Mouse (Mus musculus): Measurements from ENCODE around the gene Cryz. TPM values are rescaled to one million over a fixed set of nuclear protein-coding genes. Genes with fewer than 3 reads are reported as not detected.

Gene Cryz
- polyA plus RNA-seq, 1 experiment from 2014 or later: 13.6 TPM

DNA sequence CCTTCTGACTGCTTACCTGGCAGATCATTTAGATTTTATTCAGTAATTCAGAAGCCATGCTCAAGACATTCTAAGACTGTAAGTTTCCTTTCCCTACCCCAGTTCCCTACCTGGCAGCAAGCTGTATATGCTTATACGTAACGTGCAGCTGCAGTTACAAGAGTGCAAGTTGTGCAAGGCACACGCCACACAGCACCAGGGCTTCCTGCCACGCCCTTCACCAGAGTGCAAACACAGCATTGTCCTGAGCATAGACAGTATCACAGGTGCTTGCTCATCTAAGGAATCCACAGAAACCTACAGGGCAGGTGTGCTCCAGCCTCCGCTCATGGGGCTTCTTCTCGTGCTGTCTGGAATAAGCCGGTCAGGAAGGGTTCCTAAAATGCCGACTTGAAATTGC lies 18.6 kb upstream of the Cryz start:
- H3K36me3 ChIP-seq: peaks cover 26% of the 10 kb centered on the region
- H3K4me2 ChIP-seq (replicated peaks): no peak overlapping the region
- H3K4me3 ChIP-seq: no peak overlapping the region
- no peak for ATAC-seq (ENCODE audit: low FRiP score, low read depth)
- no peaks in the 10 kb centered on the region for H3K9me3 ChIP-seq
- WGBS: 94% methylated on average over 8 of the region's 8 CpGs
- no peak overlapping the region for H3K9ac ChIP-seq
- no peaks in the 10 kb centered on the region for H3K27me3 ChIP-seq (replicated peaks)
- H3K27ac ChIP-seq: no peak overlapping the region
- H3K4me1 ChIP-seq: no peaks in the 10 kb centered on the region

DNA sequence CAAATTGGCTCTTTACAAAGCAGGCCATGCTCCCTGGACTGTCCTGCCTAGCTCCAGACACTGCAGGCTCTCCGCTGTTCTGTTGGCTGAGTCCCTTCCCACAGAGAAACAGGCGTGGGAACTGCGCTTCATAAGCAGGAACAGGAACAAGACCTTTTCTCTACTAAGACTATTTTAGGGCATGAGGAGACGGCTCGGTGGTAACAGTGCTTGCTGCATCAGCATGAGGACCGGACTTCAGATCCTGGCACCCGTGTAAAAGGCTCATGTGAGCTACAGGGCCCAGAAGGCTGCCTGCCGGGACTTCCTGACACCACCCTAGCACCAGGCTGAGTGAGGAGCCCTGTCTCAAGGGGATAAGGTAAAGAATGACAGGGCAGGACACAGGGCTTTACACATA lies 12.2 kb upstream of the Cryz start:
- H3K9ac ChIP-seq: no peak overlapping the region
- H3K4me2 ChIP-seq (replicated peaks): no peak overlapping the region
- 93% methylated on average over 8 of the region's 8 CpGs for WGBS
- no peaks in the 10 kb centered on the region for H3K27me3 ChIP-seq (replicated peaks)
- no peak overlapping the region for H3K27ac ChIP-seq
- H3K9me3 ChIP-seq: no peaks in the 10 kb centered on the region
- H3K4me3 ChIP-seq: no peak overlapping the region
- ATAC-seq (ENCODE audit: low FRiP score, low read depth): no peak
- peaks cover 40% of the 10 kb centered on the region for H3K36me3 ChIP-seq
- no peaks in the 10 kb centered on the region for H3K4me1 ChIP-seq

DNA sequence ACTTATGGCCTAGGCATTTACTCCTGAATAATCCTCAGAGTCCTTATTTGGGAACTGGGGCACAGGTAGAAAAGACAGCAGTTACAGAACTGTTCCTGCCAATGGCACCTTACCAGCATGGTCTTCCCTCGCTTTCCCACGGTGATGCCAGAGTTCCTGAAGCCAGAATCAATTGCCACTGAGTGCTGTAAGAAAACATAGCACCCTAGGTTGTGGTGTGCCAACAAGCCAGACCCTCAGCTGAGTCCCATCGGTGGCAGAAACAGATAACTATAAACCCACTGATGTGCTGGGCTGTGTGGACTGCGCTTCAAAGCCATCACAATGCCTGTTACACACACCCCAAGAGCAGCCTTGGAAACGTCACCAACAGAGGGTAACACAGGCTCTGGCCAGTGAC lies 5.5 kb upstream of the Cryz start:
- Histone ChIP-seq H3K27me3 (replicated peaks) (no peaks in the 10 kb centered on the region), H3K4me3 (no peak overlapping the region), H3K27ac (no peak overlapping the region), H3K4me2 (replicated peaks) (no peak overlapping the region), H3K9me3 (no peaks in the 10 kb centered on the region), H3K36me3 (peaks cover 61% of the 10 kb centered on the region), H3K4me1 (no peaks in the 10 kb centered on the region), H3K9ac (no peak overlapping the region)
- no peak for ATAC-seq (ENCODE audit: low FRiP score, low read depth)
- WGBS: 89% methylated on average over 5 of the region's 5 CpGs

DNA sequence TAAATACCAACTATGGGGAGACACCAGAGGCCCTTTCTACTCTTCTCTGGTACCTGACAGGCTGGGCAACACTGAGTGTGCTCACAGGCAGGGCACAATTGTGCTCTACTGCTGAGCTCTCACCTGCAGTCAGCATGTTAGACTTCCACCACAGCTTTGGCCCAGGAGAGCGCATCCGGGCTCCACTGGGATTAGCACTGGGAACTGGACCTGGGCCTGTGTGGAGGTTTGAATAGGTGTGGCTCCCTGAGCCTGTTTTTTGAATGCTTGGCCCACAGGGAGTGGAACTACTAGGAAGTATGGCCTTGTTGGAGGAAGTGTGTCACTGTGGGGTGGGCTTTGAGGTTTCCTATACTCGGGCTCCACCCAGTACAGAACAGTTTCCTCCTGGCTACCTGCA lies 4.9 kb upstream of the Cryz start:
- no peaks in the 10 kb centered on the region for H3K9me3 ChIP-seq
- H3K4me3 ChIP-seq: no peak overlapping the region
- no peak for ATAC-seq (ENCODE audit: low FRiP score, low read depth)
- no peak overlapping the region for H3K27ac ChIP-seq
- no peak overlapping the region for H3K4me2 ChIP-seq (replicated peaks)
- no peaks in the 10 kb centered on the region for H3K27me3 ChIP-seq (replicated peaks)
- H3K36me3 ChIP-seq: peaks cover 55% of the 10 kb centered on the region
- H3K9ac ChIP-seq: no peak overlapping the region
- no peaks in the 10 kb centered on the region for H3K4me1 ChIP-seq
- WGBS: 97% methylated on average over 3 of the region's 3 CpGs

DNA sequence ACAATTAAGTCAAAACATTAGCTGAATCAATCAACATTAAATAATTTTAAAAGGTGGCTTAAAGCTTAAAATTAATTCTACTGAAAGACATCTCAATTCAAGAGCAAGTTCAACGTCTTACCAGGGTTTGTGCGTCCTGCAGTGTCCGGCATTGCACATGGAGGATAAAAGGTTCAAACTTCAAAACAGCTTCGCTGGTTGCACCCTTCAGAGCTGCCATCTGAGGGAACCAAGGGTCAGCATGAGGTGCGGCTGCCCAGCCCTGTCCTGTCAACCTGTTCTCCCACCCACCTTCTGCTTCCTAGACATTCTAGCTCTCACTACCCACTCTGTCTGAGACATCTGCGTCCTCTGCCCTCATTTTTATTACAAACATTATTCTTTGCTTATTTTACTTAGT lies 2.9 kb upstream of the Cryz start:
- Histone ChIP-seq H3K9ac (no peak overlapping the region), H3K27ac (no peak overlapping the region), H3K4me3 (no peak overlapping the region), H3K9me3 (no peaks in the 10 kb centered on the region), H3K27me3 (replicated peaks) (no peaks in the 10 kb centered on the region), H3K4me2 (replicated peaks) (no peak overlapping the region), H3K4me1 (peaks cover 3% of the 10 kb centered on the region), H3K36me3 (peaks cover 43% of the 10 kb centered on the region)
- 91% methylated on average over 6 of the region's 6 CpGs for WGBS
- ATAC-seq (ENCODE audit: low FRiP score, low read depth): no peak

DNA sequence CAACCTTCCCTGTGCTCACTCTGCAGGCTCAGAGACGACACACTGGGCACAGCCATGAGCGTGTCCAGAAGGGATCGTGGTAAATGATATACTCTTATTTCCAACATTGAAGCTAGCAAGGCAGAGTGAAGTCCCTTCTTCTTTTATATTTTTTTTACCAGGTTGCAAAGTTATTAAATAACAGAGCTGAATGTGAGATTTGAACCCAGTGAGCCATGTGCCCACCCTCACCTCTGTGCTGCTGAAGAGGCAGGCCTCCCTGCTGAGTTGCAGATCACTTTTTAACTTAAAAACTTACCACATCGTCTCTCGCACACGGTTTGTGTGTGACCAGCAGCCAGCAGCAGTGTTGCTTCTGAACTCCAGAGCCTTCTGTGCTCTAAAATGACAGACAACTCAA lies 2.4 kb upstream of the Cryz start:
- H3K27me3 ChIP-seq (replicated peaks): no peaks in the 10 kb centered on the region
- H3K4me1 ChIP-seq: peaks cover 3% of the 10 kb centered on the region
- no peak overlapping the region for H3K4me3 ChIP-seq
- peaks cover 43% of the 10 kb centered on the region for H3K36me3 ChIP-seq
- no peak overlapping the region for H3K4me2 ChIP-seq (replicated peaks)
- no peak overlapping the region for H3K27ac ChIP-seq
- 93% methylated on average over 6 of the region's 6 CpGs for WGBS
- H3K9me3 ChIP-seq: no peaks in the 10 kb centered on the region
- no peak overlapping the region for H3K9ac ChIP-seq
- no peak for ATAC-seq (ENCODE audit: low FRiP score, low read depth)

DNA sequence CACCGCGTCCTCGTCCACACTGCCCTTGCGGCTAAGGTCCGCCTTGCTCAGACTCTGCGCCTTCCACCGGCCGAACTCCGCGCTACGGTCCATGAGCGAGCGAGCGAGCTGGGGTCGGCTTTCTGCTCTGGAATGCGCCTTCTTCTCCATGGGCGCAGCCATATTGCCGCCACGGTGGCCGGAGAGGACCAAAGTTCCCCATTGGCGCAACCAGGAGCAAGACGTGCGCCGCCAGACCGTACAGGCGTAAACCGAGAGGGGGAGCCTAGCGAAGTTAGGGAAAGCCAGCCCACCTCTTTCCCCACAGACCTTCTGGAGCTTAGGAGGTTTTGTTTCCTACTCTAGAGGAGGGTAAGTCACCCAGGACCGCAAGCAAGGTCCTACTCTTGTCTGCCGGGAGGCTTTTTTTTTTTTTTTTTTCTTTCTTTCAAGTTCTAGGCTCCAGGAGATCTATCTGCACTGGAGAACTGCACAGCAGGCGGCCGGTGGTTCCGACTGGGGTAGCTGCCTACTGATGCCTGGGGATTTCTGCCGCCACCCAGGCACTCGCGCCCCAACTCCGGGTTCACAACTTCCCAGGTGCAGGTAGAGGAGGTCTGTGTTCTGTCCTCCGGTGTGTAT lies 533 bp downstream of the Cryz start, which contains the start of gene Tyw3:
TSS of gene Tyw3 (minus strand) at position 171 of the 621 bp plus-strand sequence.
- Histone ChIP-seq H3K36me3 (peaks cover 18% of the 10 kb centered on the region), H3K9ac (peak within 1 kb of the TSS; percentile 82), H3K27ac (peak within 1 kb of the TSS; percentile 73), H3K4me3 (peak within 1 kb of the TSS; percentile 87), H3K4me2 (replicated peaks) (peak within 1 kb of the TSS; percentile 68), H3K27me3 (replicated peaks) (no peaks in the 10 kb centered on the region), H3K9me3 (no peaks in the 10 kb centered on the region), H3K4me1 (peaks cover 3% of the 10 kb centered on the region)
- peak; percentile 97 for ATAC-seq (ENCODE audit: low FRiP score, low read depth)
- under 1% methylated on average over 38 of the region's 38 CpGs for WGBS

DNA sequence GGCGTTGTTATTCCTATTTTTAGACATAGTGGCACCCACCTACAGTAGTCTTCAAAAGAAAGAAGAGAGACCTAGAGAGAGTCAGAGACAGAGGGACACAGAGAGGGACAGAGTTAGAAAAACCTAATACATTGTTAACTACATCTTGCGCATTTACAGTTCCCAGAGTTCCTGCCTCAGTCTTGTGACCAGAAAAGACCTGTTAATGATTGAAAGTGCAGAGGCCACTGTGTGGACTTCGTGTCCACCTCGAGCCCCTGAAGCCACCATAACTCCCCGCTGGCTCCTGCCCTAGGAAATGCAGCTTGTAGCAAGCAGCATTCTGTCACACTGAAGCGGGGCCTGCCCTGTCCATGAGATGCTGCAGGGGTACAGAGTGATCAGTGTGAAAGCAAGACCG lies 1.1 kb downstream of the Cryz start:
- Histone ChIP-seq H3K4me3 (peak overlapping the region; percentile 87), H3K36me3 (peaks cover 13% of the 10 kb centered on the region), H3K9me3 (no peaks in the 10 kb centered on the region), H3K4me1 (peaks cover 3% of the 10 kb centered on the region), H3K4me2 (replicated peaks) (peak overlapping the region; percentile 68), H3K9ac (peak overlapping the region; percentile 82; the same call in 1 of the 2 replicates), H3K27me3 (replicated peaks) (no peaks in the 10 kb centered on the region), H3K27ac (no peak overlapping the region)
- ATAC-seq (ENCODE audit: low FRiP score, low read depth): no peak
- WGBS: 39% methylated on average over 7 of the region's 7 CpGs

DNA sequence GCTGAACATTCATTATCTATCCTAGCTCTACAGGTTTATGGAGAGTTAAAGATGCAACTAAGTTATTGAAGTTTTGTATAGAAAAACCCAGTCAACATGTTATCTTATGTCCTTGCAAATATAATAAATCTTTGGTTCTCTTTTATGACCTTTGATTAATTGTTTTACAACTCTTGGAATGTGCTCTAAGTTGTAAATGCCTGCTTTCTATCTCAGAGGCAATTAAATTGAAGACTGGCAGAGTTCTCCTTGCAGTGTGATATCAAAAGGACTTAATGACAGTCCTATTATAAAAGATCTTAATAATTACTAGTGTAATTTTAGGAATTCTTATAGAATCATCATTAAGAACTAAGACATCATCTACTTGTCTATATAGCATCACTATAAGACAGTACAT lies 5.6 kb downstream of the Cryz start:
- no peak for ATAC-seq (ENCODE audit: low FRiP score, low read depth)

DNA sequence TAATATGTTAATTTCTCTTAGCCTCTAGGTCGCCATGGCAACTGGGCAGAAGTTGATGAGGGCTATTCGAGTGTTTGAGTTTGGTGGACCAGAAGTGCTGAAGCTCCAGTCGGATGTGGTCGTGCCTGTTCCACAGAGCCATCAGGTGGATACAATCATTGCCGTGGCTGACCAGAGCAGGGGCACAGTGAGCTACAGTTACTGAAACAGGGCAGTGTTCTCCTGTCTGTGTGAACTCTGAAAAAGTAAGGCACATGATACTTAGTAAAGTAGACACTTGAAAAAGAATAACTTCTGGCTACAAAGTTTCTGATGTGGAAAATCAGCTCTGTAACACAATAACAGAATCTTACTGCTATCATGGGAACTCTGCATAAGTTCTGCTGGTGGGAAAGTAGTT lies 8.4 kb downstream of the Cryz start:
- H3K9ac ChIP-seq: no peak overlapping the region
- no peak overlapping the region for H3K4me2 ChIP-seq (replicated peaks)
- no peaks in the 10 kb centered on the region for H3K27me3 ChIP-seq (replicated peaks)
- H3K4me1 ChIP-seq: no peaks in the 10 kb centered on the region
- 72% methylated on average over 5 of the region's 5 CpGs for WGBS
- H3K9me3 ChIP-seq: no peaks in the 10 kb centered on the region
- no peak overlapping the region for H3K4me3 ChIP-seq
- no peak overlapping the region for H3K27ac ChIP-seq
- no peaks in the 10 kb centered on the region for H3K36me3 ChIP-seq
- ATAC-seq (ENCODE audit: low FRiP score, low read depth): no peak

More for the DNA sequence above, 5.6 kb downstream of the Cryz start:
- Histone ChIP-seq H3K27me3 (replicated peaks) (no peaks in the 10 kb centered on the region), H3K9ac (no peak overlapping the region), H3K9me3 (no peaks in the 10 kb centered on the region), H3K4me3 (no peak overlapping the region), H3K36me3 (no peaks in the 10 kb centered on the region), H3K27ac (no peak overlapping the region), H3K4me2 (replicated peaks) (no peak overlapping the region), H3K4me1 (peaks cover 3% of the 10 kb centered on the region)

DNA sequence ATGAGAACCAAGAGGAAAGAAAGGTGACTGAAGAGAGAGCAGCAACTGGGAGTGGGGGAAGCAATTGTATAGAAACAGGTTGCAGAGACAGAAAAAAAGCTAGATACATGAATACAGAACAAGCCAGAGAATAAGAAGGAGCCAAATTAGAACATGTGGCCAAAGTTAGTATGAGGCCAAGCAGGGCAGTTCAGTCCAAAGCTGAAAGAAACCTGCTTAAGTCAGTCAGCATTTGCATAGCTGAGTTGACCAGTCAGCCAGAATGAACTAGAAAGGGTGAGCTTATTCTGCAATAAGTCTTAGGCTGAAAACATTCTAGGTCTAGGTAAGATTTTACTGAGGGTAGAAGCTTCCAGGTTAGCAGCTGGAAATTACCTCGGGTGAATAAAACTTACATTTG lies 11.4 kb downstream of the Cryz start:
- no peaks in the 10 kb centered on the region for H3K4me1 ChIP-seq
- WGBS: 71% methylated on average over 1 of the region's 1 CpGs
- no peak for ATAC-seq (ENCODE audit: low FRiP score, low read depth)
- H3K9ac ChIP-seq: no peak overlapping the region
- H3K9me3 ChIP-seq: no peaks in the 10 kb centered on the region
- H3K4me3 ChIP-seq: no peak overlapping the region
- H3K4me2 ChIP-seq (replicated peaks): no peak overlapping the region
- peaks cover 3% of the 10 kb centered on the region; the same call in 1 of the 2 replicates for H3K36me3 ChIP-seq
- no peaks in the 10 kb centered on the region for H3K27me3 ChIP-seq (replicated peaks)
- no peak overlapping the region for H3K27ac ChIP-seq

DNA sequence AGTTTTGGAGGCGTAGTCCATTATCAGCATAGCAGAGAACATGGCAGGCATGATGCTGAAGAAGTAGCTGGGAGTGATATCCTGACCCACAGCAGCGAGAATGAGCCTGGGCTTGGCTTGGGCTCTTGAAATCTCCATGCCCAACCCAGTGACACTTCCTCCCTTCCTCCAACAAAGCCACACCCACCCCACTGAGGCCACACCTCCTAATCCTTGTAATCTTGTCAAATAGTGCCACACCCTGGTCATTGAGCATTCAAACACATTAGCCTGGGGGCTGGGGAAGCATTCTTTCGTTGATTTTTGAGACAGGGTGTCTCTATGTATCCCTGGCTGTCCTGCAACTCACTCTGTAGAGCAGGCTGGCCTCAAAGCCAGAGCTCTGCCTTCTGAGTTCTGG lies 15.4 kb downstream of the Cryz start:
- H3K36me3 ChIP-seq: peaks cover 3% of the 10 kb centered on the region; the same call in 1 of the 2 replicates
- 94% methylated on average over 3 of the region's 3 CpGs for WGBS
- H3K4me2 ChIP-seq (replicated peaks): no peak overlapping the region
- H3K4me3 ChIP-seq: no peak overlapping the region
- H3K9ac ChIP-seq: no peak overlapping the region
- ATAC-seq (ENCODE audit: low FRiP score, low read depth): no peak
- no peaks in the 10 kb centered on the region for H3K4me1 ChIP-seq
- no peaks in the 10 kb centered on the region for H3K9me3 ChIP-seq
- H3K27ac ChIP-seq: no peak overlapping the region
- no peaks in the 10 kb centered on the region for H3K27me3 ChIP-seq (replicated peaks)

DNA sequence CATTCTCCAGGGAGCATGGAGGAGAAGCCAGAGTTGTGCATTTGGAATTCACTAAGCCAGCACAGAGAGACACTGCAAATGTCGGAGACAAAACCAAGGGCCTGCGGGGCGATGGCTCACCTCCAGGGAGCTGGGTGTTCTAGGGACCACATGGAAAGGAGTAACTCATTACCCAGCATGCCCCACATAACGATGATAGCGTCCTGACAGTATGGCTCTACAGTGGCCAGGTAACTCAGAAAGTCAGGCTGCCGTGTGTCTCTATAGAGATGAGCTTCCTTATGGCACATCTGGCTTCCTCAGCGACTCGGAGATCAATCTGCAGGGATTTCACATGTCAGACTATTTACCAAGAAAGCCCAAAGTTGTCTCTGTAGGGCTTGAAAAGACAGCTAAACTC lies 18.3 kb downstream of the Cryz start:
- Histone ChIP-seq H3K9ac (no peak overlapping the region), H3K36me3 (peaks cover 3% of the 10 kb centered on the region; the same call in 1 of the 2 replicates), H3K27me3 (replicated peaks) (no peaks in the 10 kb centered on the region), H3K4me1 (no peaks in the 10 kb centered on the region), H3K4me2 (replicated peaks) (no peak overlapping the region), H3K27ac (no peak overlapping the region), H3K9me3 (no peaks in the 10 kb centered on the region), H3K4me3 (no peak overlapping the region)
- no peak for ATAC-seq (ENCODE audit: low FRiP score, low read depth)
- WGBS: 92% methylated on average over 8 of the region's 8 CpGs

Measured in neural tube, embryonic 12.5 days (tissue).